Mouse (Mus musculus) embryonic fibroblast, embryonic 13.5 days (primary cell): ENCODE data around the gene Thsd4. TPM values are rescaled to one million over a fixed set of nuclear protein-coding genes. Genes with fewer than 3 reads are reported as not detected.

ENCODE experiments used
- H3K27ac ChIP-seq: 2 replicates; pipeline ENCODE4 v1.5.1; 2012; ENCODE audit warnings: low read length, control low read depth, inconsistent platforms; ENCODE audit not compliant: insufficient read depth
- H3K4me1 ChIP-seq: 2 replicates; pipeline ENCODE4 v1.6.1; 2011; ENCODE audit warnings: low read length; ENCODE audit not compliant: control insufficient read depth, insufficient read depth
- H3K4me3 ChIP-seq: 2 replicates; pipeline ENCODE4 v1.5.1; 2011; ENCODE audit warnings: mild to moderate bottlenecking, control low read depth, low read length; ENCODE audit not compliant: insufficient read depth
- CTCF ChIP-seq: IDR thresholded peaks from 2 replicates; pipeline ENCODE4 v1.5.1; 2011; ENCODE audit warnings: mild to moderate bottlenecking, control low read depth, low read length, moderate library complexity, borderline replicate concordance; ENCODE audit not compliant: insufficient read depth
- POLR2A ChIP-seq: IDR thresholded peaks from 2 replicates; pipeline ENCODE4 v1.6.1; 2011; ENCODE audit warnings: low read depth, mild to moderate bottlenecking, control low read depth, low read length, moderate library complexity
- polyA plus RNA-seq: library from polyadenylated mRNA; stranded (reverse); fragments of >200 nt; gene quantifications from 2 replicates; pipeline ENCODE4 v1.2.4, GENCODE M21; 2011; ENCODE audit warnings: low read depth; ENCODE audit not compliant: missing spikeins, insufficient read length

Gene Thsd4
- polyA plus RNA-seq, 1 experiment = 7.0 TPM

- Histone ChIP-seq H3K27ac (peak overlapping the region; percentile 55), H3K4me1 (peaks cover 5% of the 10 kb centered on the region; the same call in 1 of the 2 replicates), H3K4me3 (no peak overlapping the region)
- TF ChIP-seq POLR2A = no peak
- no peak for TF ChIP-seq CTCF
These were observed 287.4 kb downstream of the Thsd4 start for GRCm38 (mm10) chr9:60234233-60235115.

- peaks cover 5% of the 10 kb centered on the region; the same call in 1 of the 2 replicates for H3K4me1 ChIP-seq
- H3K4me3 ChIP-seq = no peak overlapping the region
- TF ChIP-seq POLR2A (no peak), CTCF (no peak)
- H3K27ac ChIP-seq = no peak overlapping the region
These were observed 289.6 kb downstream of the Thsd4 start for GRCm38 (mm10) chr9:60231981-60232881.

GRCm38 (mm10) chr9:60229496-60229895 is 292.4 kb downstream of the Thsd4 start:
- H3K4me3 ChIP-seq = no peak overlapping the region
- no peak for TF ChIP-seq CTCF
- no peak for TF ChIP-seq POLR2A
- H3K27ac ChIP-seq = no peak overlapping the region
- peaks cover 6% of the 10 kb centered on the region for H3K4me1 ChIP-seq

- Histone ChIP-seq H3K27ac (peak overlapping the region; percentile 93; the same call in 1 of the 2 replicates), H3K4me3 (no peak overlapping the region), H3K4me1 (peaks cover 6% of the 10 kb centered on the region)
- no peak for TF ChIP-seq CTCF
- TF ChIP-seq POLR2A = no peak
These were observed 294.1 kb downstream of the Thsd4 start for GRCm38 (mm10) chr9:60227727-60228126.

- Histone ChIP-seq H3K4me1 (peaks cover 6% of the 10 kb centered on the region), H3K4me3 (no peak overlapping the region), H3K27ac (peak overlapping the region; percentile 93)
- TF ChIP-seq POLR2A = no peak
- TF ChIP-seq CTCF = no peak
These were observed 295.2 kb downstream of the Thsd4 start for GRCm38 (mm10) chr9:60226679-60227078.

- no peak overlapping the region for H3K4me3 ChIP-seq
- peak overlapping the region; percentile 93 for H3K27ac ChIP-seq
- peaks cover 6% of the 10 kb centered on the region for H3K4me1 ChIP-seq
- TF ChIP-seq POLR2A (no peak), CTCF (no peak)
These were observed 295.7 kb downstream of the Thsd4 start for GRCm38 (mm10) chr9:60226155-60226554.

- TF ChIP-seq POLR2A (no peak), CTCF (no peak)
- Histone ChIP-seq H3K4me1 (peaks cover 6% of the 10 kb centered on the region), H3K4me3 (no peak overlapping the region), H3K27ac (peak overlapping the region; percentile 78)
These were observed 296.4 kb downstream of the Thsd4 start for GRCm38 (mm10) chr9:60225453-60225852.

GRCm38 (mm10) chr9:60224039-60224695 is 297.7 kb downstream of the Thsd4 start:
- H3K4me3 ChIP-seq = no peak overlapping the region
- peaks cover 6% of the 10 kb centered on the region for H3K4me1 ChIP-seq
- H3K27ac ChIP-seq = no peak overlapping the region
- TF ChIP-seq CTCF (no peak), POLR2A (no peak)

- peaks cover 1% of the 10 kb centered on the region; the same call in 1 of the 2 replicates for H3K4me1 ChIP-seq
- H3K4me3 ChIP-seq = no peak overlapping the region
- H3K27ac ChIP-seq = no peak overlapping the region
- TF ChIP-seq CTCF (no peak), POLR2A (no peak)
These were observed 301.4 kb downstream of the Thsd4 start for GRCm38 (mm10) chr9:60220431-60220830.

GRCm38 (mm10) chr9:60218396-60218795 is 303.4 kb downstream of the Thsd4 start:
- TF ChIP-seq POLR2A (no peak), CTCF (no peak)
- Histone ChIP-seq H3K4me1 (no peaks in the 10 kb centered on the region), H3K27ac (no peak overlapping the region), H3K4me3 (no peak overlapping the region)
